Mouse (Mus musculus) kidney, adult 2 months (tissue): ENCODE results near the gene Ahdc1. TPM values are rescaled to one million over a fixed set of nuclear protein-coding genes. Genes with fewer than 3 reads are reported as not detected.

Experiments
- DNase-seq: peaks from one replicate; pipeline ENCODE4 v3.0.0; 2021
- H3K27ac ChIP-seq: fragments of 200-500 bp; 2 replicates; pipeline ENCODE4 v1.5.1; 2012; ENCODE audit warnings: low read depth, low read length, control low read depth, inconsistent platforms; ENCODE audit not compliant: insufficient read depth
- H3K27me3 ChIP-seq: fragments of 200-500 bp; replicated peaks from 2 replicates; pipeline ENCODE4 v1.6.1; 2012; ENCODE audit warnings: mild to moderate bottlenecking, moderate library complexity, low read length, inconsistent platforms; ENCODE audit not compliant: control insufficient read depth, insufficient read depth
- H3K36me3 ChIP-seq: fragments of 200-500 bp; 2 replicates; pipeline ENCODE4 v1.6.1; 2012; ENCODE audit warnings: mild to moderate bottlenecking, moderate library complexity, low read length, inconsistent platforms; ENCODE audit not compliant: control insufficient read depth, insufficient read depth
- H3K4me1 ChIP-seq: fragments of 200-500 bp; 2 replicates; pipeline ENCODE4 v1.6.1; 2011; ENCODE audit warnings: low read length; ENCODE audit not compliant: control insufficient read depth, insufficient read depth
- H3K4me3 ChIP-seq: fragments of 200-500 bp; 2 replicates; pipeline ENCODE4 v1.5.1; 2011; ENCODE audit warnings: mild to moderate bottlenecking, low read depth, low read length, control low read depth; ENCODE audit not compliant: insufficient read depth
- CTCF ChIP-seq: fragments of 200-500 bp; conservative IDR thresholded peaks from 2 replicates; pipeline ENCODE4 v1.5.1; 2011; ENCODE audit warnings: low read depth, mild to moderate bottlenecking, control low read depth, low read length, moderate library complexity, mixed read lengths; ENCODE audit not compliant: insufficient read depth, insufficient read length
- POLR2A ChIP-seq: fragments of 200-500 bp; IDR thresholded peaks from one replicate; pipeline ENCODE4 v1.6.1; 2011; ENCODE audit warnings: low read depth, low read length, control low read depth
- WGBS: fragments of 180-500 bp; shearing (Covaris S2); methylation state at CpG from one replicate; pipeline ENCODE4 v1.1.7; 2018; 5-methylcytosine and 5-hydroxymethylcytosine counted together
- polyA plus RNA-seq: library from polyadenylated mRNA; depleted of rRNA; stranded (reverse); fragments of >200 nt; gene quantifications from 2 replicates; pipeline ENCODE4 v1.2.3, GENCODE M21; 2012

The Ahdc1 gene
- polyA plus RNA-seq, 1 experiment = 22.2 TPM

- Histone ChIP-seq H3K27ac (peak overlapping the region; percentile 79; the same call in 1 of the 2 replicates), H3K4me3 (no peak overlapping the region), H3K27me3 (no peaks in the 10 kb centered on the region), H3K36me3 (no peaks in the 10 kb centered on the region), H3K4me1 (peaks cover 81% of the 10 kb centered on the region)
- WGBS = 51% methylated on average over 11 of the region's 11 CpGs
- TF ChIP-seq CTCF (no peak), POLR2A (no peak)
- DNase-seq = no peak
These were observed 34.9 kb downstream of the Ahdc1 start for GRCm38 (mm10) chr4:133045771-133046474.

- H3K27ac ChIP-seq = 0 out of 2 replicates have a peak overlapping the region, but pooled peaks have one; percentile 2
- H3K36me3 ChIP-seq = no peaks in the 10 kb centered on the region
- no peaks in the 10 kb centered on the region for H3K27me3 ChIP-seq
- DNase-seq = peak; percentile 65
- H3K4me1 ChIP-seq = peaks cover 82% of the 10 kb centered on the region
- WGBS = 28% methylated on average over 12 of the region's 12 CpGs
- TF ChIP-seq CTCF = no peak
- no peak for TF ChIP-seq POLR2A
- no peak overlapping the region for H3K4me3 ChIP-seq
These were observed 35.8 kb downstream of the Ahdc1 start for GRCm38 (mm10) chr4:133046691-133047352.

GRCm38 (mm10) chr4:133047353-133048105 lies 36.5 kb downstream of the Ahdc1 start:
- H3K36me3 ChIP-seq = no peaks in the 10 kb centered on the region
- WGBS = 32% methylated on average over 16 of the region's 16 CpGs
- no peaks in the 10 kb centered on the region for H3K27me3 ChIP-seq
- H3K4me3 ChIP-seq = no peak overlapping the region
- H3K27ac ChIP-seq = no peak overlapping the region
- DNase-seq = peak; percentile 47
- TF ChIP-seq CTCF = no peak
- TF ChIP-seq POLR2A = no peak
- H3K4me1 ChIP-seq = peaks cover 82% of the 10 kb centered on the region

- Histone ChIP-seq H3K27ac (peak overlapping the region; percentile 86), H3K4me1 (peaks cover 67% of the 10 kb centered on the region), H3K36me3 (no peaks in the 10 kb centered on the region), H3K4me3 (no peak overlapping the region), H3K27me3 (no peaks in the 10 kb centered on the region)
- WGBS = 32% methylated on average over 19 of the region's 19 CpGs
- no peak for TF ChIP-seq POLR2A
- no peak for TF ChIP-seq CTCF
- DNase-seq = no peak
These were observed 38.2 kb downstream of the Ahdc1 start for GRCm38 (mm10) chr4:133049071-133049920.

DNA sequence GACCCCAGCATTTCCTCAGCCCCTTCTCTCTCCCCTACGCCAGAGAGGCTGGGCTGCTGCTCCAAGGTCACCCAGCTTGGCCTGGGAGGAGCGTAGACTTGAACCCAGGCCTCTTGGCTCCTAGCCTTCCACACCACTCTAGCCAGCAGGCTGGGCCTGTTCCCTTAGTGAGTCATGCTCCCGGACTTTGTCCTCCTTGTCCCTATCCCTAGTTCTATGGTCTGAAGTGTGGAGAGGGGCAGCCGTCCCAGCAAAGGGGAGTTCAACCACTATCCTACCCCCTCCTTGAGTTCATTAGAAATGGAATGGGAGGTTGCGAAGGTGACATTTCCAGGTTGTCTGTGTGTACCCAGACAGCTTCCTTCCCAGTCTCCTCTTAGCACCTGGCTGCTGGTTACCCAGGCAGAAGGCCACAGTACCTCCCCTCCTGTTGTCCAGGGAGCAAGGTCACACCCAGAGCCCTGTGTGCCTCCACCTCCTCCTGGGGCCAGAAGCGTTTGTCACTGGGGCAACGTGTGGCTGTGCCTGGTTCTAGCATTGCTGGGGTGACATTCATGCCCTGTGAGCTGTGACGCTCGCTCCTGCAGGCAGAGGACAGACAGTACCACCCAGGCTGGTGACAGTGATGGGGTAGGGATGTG lies 39.3 kb downstream of the Ahdc1 start:
- Histone ChIP-seq H3K36me3 (no peaks in the 10 kb centered on the region), H3K27ac (peak overlapping the region; percentile 86), H3K4me1 (peaks cover 65% of the 10 kb centered on the region), H3K27me3 (no peaks in the 10 kb centered on the region), H3K4me3 (no peak overlapping the region)
- TF ChIP-seq CTCF (no peak), POLR2A (no peak)
- 34% methylated on average over 9 of the region's 9 CpGs for WGBS
- peak; percentile 86 for DNase-seq

DNA sequence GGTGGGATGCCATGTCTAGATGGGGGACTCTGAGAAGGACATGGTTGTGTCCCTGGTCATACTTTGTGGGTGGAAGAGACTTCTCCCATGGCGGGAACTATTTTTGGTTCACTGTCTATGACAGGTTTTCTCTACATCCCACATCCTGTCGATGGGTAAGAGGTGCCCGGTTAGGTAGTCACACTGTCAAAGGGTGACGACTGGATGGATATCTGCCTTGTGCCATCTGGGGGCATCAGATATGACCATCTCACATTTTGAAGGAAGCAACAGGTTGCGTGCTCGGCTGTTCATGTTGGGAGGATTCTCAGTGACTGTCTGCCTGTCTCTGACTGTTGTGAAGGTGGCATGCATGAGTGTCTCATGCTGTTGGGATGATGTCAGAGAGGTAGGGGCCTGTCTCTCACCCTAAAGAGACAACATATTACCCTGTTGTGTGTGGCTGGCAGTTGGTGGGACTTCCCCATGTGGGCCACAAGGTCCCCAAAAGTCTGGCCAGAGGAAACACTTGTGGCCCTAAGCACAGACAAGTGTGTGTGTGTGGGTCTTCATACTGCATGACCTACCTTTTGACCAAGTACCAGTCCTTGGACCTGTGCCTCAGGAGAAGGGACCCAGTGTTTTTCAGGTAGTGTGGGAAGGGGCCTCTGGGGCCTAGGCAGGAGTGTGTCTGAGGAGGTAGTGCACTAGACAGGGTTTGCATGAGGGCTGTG lies 39.9 kb downstream of the Ahdc1 start:
- H3K27me3 ChIP-seq = no peaks in the 10 kb centered on the region
- no peak for DNase-seq
- H3K27ac ChIP-seq = peak overlapping the region; percentile 86
- no peaks in the 10 kb centered on the region for H3K36me3 ChIP-seq
- 70% methylated on average over 6 of the region's 6 CpGs for WGBS
- peaks cover 65% of the 10 kb centered on the region for H3K4me1 ChIP-seq
- no peak overlapping the region for H3K4me3 ChIP-seq
- TF ChIP-seq CTCF (no peak), POLR2A (no peak)
